Mouse (Mus musculus) midbrain, embryonic 14.5 days (tissue): ENCODE results near the gene Klhl36. TPM values are rescaled to one million over a fixed set of nuclear protein-coding genes. Genes with fewer than 3 reads are reported as not detected.

Experiments used
- ATAC-seq: fragments of 200-750 bp; cut with Nextera tagmentation; 2 replicates; pipeline ENCODE4 v1.8.0; 2017; ENCODE audit warnings: moderate number of reproducible peaks, moderate library complexity; ENCODE audit not compliant: low FRiP score, low TSS enrichment
- DNase-seq: peaks from one replicate; pipeline ENCODE4 v3.0.0-alpha.2; 2015
- H3K27ac ChIP-seq: fragments of 300-500 bp; sonication (generic); replicated peaks from 2 replicates; pipeline ENCODE4 v1.5.1; 2014; ENCODE audit warnings: mild to moderate bottlenecking, low read depth, low read length, moderate library complexity
- H3K27me3 ChIP-seq: fragments of 300-500 bp; sonication (generic); 2 replicates; pipeline ENCODE4 v1.6.1; 2014; ENCODE audit warnings: low read length, control low read depth, mixed read lengths; ENCODE audit not compliant: control insufficient read depth, insufficient read depth
- H3K36me3 ChIP-seq: fragments of 300-500 bp; sonication (generic); 2 replicates; pipeline ENCODE4 v1.6.1; 2014; ENCODE audit warnings: low read length, control low read depth; ENCODE audit not compliant: control insufficient read depth, insufficient read depth
- H3K4me1 ChIP-seq: fragments of 300-500 bp; sonication (generic); 2 replicates; pipeline ENCODE4 v1.6.1; 2014; ENCODE audit warnings: mild to moderate bottlenecking, antibody characterized with exemption, low read length, control low read depth; ENCODE audit not compliant: control insufficient read depth, insufficient read depth
- H3K4me2 ChIP-seq: fragments of 300-500 bp; sonication (generic); 2 replicates; pipeline ENCODE4 v1.6.1; 2014; ENCODE audit warnings: mild to moderate bottlenecking, low read length, moderate library complexity
- H3K4me3 ChIP-seq: fragments of 300-500 bp; sonication (generic); replicated peaks from 2 replicates; pipeline ENCODE4 v1.5.1; 2014; ENCODE audit warnings: low read depth, low read length
- H3K9ac ChIP-seq: fragments of 300-500 bp; sonication (generic); replicated peaks from 2 replicates; pipeline ENCODE4 v1.6.1; 2014; ENCODE audit warnings: mild to moderate bottlenecking, low read length, moderate library complexity
- H3K9me3 ChIP-seq: fragments of 300-500 bp; sonication (generic); 2 replicates; pipeline ENCODE4 v1.6.1; 2016; ENCODE audit warnings: low read length, control low read depth, mixed read lengths; ENCODE audit not compliant: control insufficient read depth
- WGBS: fragments of 180-500 bp; shearing (Covaris S2); extraction: QIAGEN DNeasy Blood & Tissue Kit; methylation state at CpG from one replicate; pipeline ENCODE4 v1.1.7; 2014; 5-methylcytosine and 5-hydroxymethylcytosine counted together
- polyA plus RNA-seq: library from polyadenylated mRNA; unstranded; fragments of >200 nt; fragmentation: Nextera tagmentation; extraction: Ambion mirVana; gene quantifications from 2 replicates; pipeline ENCODE4 v1.2.1, GENCODE M21; 2014

Klhl36 gene
- polyA plus RNA-seq, 1 experiment from 2014 or later: 14.0 TPM

- no peak overlapping the region for H3K4me2 ChIP-seq
- WGBS: 89% methylated on average over 16 of the region's 16 CpGs
- H3K27ac ChIP-seq: no peak overlapping the region
- H3K9me3 ChIP-seq: no peaks in the 10 kb centered on the region
- ATAC-seq (no peak), DNase-seq (no peak)
- no peak overlapping the region for H3K9ac ChIP-seq
- H3K4me1 ChIP-seq: no peaks in the 10 kb centered on the region
- H3K27me3 ChIP-seq: no peaks in the 10 kb centered on the region
- no peaks in the 10 kb centered on the region for H3K36me3 ChIP-seq
- H3K4me3 ChIP-seq: no peak overlapping the region
These were observed 14.7 kb upstream of the Klhl36 start for GRCm38 (mm10) chr8:119847232-119847922.

GRCm38 (mm10) chr8:119853521-119853920 lies 8.5 kb upstream of the Klhl36 start:
- no peak for ATAC-seq

GRCm38 (mm10) chr8:119854035-119854434 lies 8.0 kb upstream of the Klhl36 start:
- H3K4me3 ChIP-seq: no peak overlapping the region
- no peak overlapping the region for H3K27ac ChIP-seq
- no peak overlapping the region for H3K4me2 ChIP-seq
- ATAC-seq (no peak), DNase-seq (no peak)
- H3K4me1 ChIP-seq: no peaks in the 10 kb centered on the region
- no peaks in the 10 kb centered on the region for H3K27me3 ChIP-seq
- no peaks in the 10 kb centered on the region for H3K9me3 ChIP-seq
- no peaks in the 10 kb centered on the region for H3K36me3 ChIP-seq
- 33% methylated on average over 5 of the region's 5 CpGs for WGBS
- no peak overlapping the region for H3K9ac ChIP-seq

More at GRCm38 (mm10) chr8:119853521-119853920, 8.5 kb upstream of the Klhl36 start:
- Histone ChIP-seq H3K36me3 (no peaks in the 10 kb centered on the region), H3K4me3 (no peak overlapping the region), H3K27me3 (no peaks in the 10 kb centered on the region), H3K9me3 (no peaks in the 10 kb centered on the region), H3K9ac (no peak overlapping the region), H3K4me2 (no peak overlapping the region), H3K4me1 (no peaks in the 10 kb centered on the region), H3K27ac (no peak overlapping the region)
- no peak for DNase-seq
- 61% methylated on average over 8 of the region's 8 CpGs for WGBS

- Histone ChIP-seq H3K36me3 (no peaks in the 10 kb centered on the region), H3K27me3 (no peaks in the 10 kb centered on the region), H3K27ac (no peak overlapping the region), H3K9ac (no peak overlapping the region), H3K4me3 (no peak overlapping the region), H3K4me2 (no peak overlapping the region), H3K4me1 (no peaks in the 10 kb centered on the region), H3K9me3 (no peaks in the 10 kb centered on the region)
- ATAC-seq: no peak
- WGBS: 81% methylated on average over 5 of the region's 5 CpGs
- no peak for DNase-seq
These were observed 6.4 kb upstream of the Klhl36 start for GRCm38 (mm10) chr8:119855656-119856055.

- Histone ChIP-seq H3K4me3 (no peak overlapping the region), H3K27me3 (no peaks in the 10 kb centered on the region), H3K27ac (no peak overlapping the region), H3K36me3 (no peaks in the 10 kb centered on the region), H3K4me2 (no peak overlapping the region), H3K9ac (no peak overlapping the region), H3K9me3 (no peaks in the 10 kb centered on the region), H3K4me1 (0 out of 2 replicates have a peak, but pooled peaks cover 4% of the 10 kb centered on the region)
- ATAC-seq (no peak), DNase-seq (no peak)
- WGBS: 81% methylated on average over 6 of the region's 6 CpGs
These were observed 4.3 kb upstream of the Klhl36 start for GRCm38 (mm10) chr8:119857767-119858166.

- ATAC-seq: peak; percentile 71
- Histone ChIP-seq H3K9me3 (no peaks in the 10 kb centered on the region), H3K36me3 (no peaks in the 10 kb centered on the region), H3K4me1 (0 out of 2 replicates have a peak, but pooled peaks cover 10% of the 10 kb centered on the region), H3K27ac (peak overlapping the region; percentile 55; the same call in 1 of the 2 replicates), H3K4me2 (peak overlapping the region; percentile 80), H3K4me3 (peak overlapping the region; percentile 71), H3K9ac (peak overlapping the region; percentile 76), H3K27me3 (peaks cover 5% of the 10 kb centered on the region; the same call in 1 of the 2 replicates)
- 1% methylated on average over 19 of the region's 19 CpGs for WGBS
- no peak for DNase-seq
These were observed 296 bp downstream of the Klhl36 start for GRCm38 (mm10) chr8:119862390-119862734.

GRCm38 (mm10) chr8:119862749-119863148 lies 683 bp downstream of the Klhl36 start:
- H3K27me3 ChIP-seq: peaks cover 5% of the 10 kb centered on the region; the same call in 1 of the 2 replicates
- H3K9me3 ChIP-seq: no peaks in the 10 kb centered on the region
- no peaks in the 10 kb centered on the region for H3K36me3 ChIP-seq
- peak overlapping the region; percentile 71 for H3K4me3 ChIP-seq
- 11% methylated on average over 6 of the region's 6 CpGs for WGBS
- peak overlapping the region; percentile 80 for H3K4me2 ChIP-seq
- 0 out of 2 replicates have a peak, but pooled peaks cover 10% of the 10 kb centered on the region for H3K4me1 ChIP-seq
- DNase-seq: peak; percentile 51
- H3K9ac ChIP-seq: peak overlapping the region; percentile 76
- no peak for ATAC-seq
- no peak overlapping the region for H3K27ac ChIP-seq

GRCm38 (mm10) chr8:119869616-119870015 lies 7.5 kb downstream of the Klhl36 start:
- Histone ChIP-seq H3K4me1 (no peaks in the 10 kb centered on the region), H3K9ac (no peak overlapping the region), H3K4me2 (no peak overlapping the region), H3K4me3 (no peak overlapping the region), H3K27ac (no peak overlapping the region), H3K9me3 (peaks cover 9% of the 10 kb centered on the region; the same call in 1 of the 2 replicates), H3K36me3 (peaks cover 37% of the 10 kb centered on the region), H3K27me3 (no peaks in the 10 kb centered on the region)
- 82% methylated on average over 20 of the region's 20 CpGs for WGBS
- DNase-seq (no peak), ATAC-seq (no peak)

GRCm38 (mm10) chr8:119873181-119873580 lies 11.1 kb downstream of the Klhl36 start:
- no peak overlapping the region for H3K27ac ChIP-seq
- no peak overlapping the region for H3K9ac ChIP-seq
- no peak overlapping the region for H3K4me3 ChIP-seq
- ATAC-seq: no peak
- no peak for DNase-seq
- 96% methylated on average over 1 of the region's 1 CpGs for WGBS
- peaks cover 51% of the 10 kb centered on the region for H3K36me3 ChIP-seq
- H3K4me2 ChIP-seq: no peak overlapping the region
- H3K27me3 ChIP-seq: no peaks in the 10 kb centered on the region
- H3K9me3 ChIP-seq: peaks cover 9% of the 10 kb centered on the region; the same call in 1 of the 2 replicates
- no peaks in the 10 kb centered on the region for H3K4me1 ChIP-seq
